Mouse (Mus musculus) liver, embryonic 12.5 days (tissue): ENCODE results near the gene Syngr1. TPM values are rescaled to one million over a fixed set of nuclear protein-coding genes. Genes with fewer than 3 reads are reported as not detected.

Experiments
- ATAC-seq: fragments of 200-750 bp; cut with Nextera tagmentation; 2 replicates; pipeline ENCODE4 v1.8.0; 2017; ENCODE audit warnings: moderate number of reproducible peaks, mild to moderate bottlenecking, moderate library complexity
- H3K27ac ChIP-seq: fragments of 300-500 bp; sonication (generic); 2 replicates; pipeline ENCODE4 v1.5.1; 2016; ENCODE audit warnings: mild to moderate bottlenecking
- H3K27me3 ChIP-seq: fragments of 300-500 bp; sonication (generic); replicated peaks from 2 replicates; pipeline ENCODE4 v1.6.1; 2016; ENCODE audit warnings: mild to moderate bottlenecking, moderate library complexity
- H3K36me3 ChIP-seq: fragments of 300-500 bp; sonication (generic); 2 replicates; pipeline ENCODE4 v1.6.1; 2016; ENCODE audit warnings: mild to moderate bottlenecking, moderate library complexity
- H3K4me1 ChIP-seq: fragments of 300-500 bp; sonication (generic); 2 replicates; pipeline ENCODE4 v1.6.1; 2016
- H3K4me2 ChIP-seq: fragments of 300-500 bp; sonication (generic); 2 replicates; pipeline ENCODE4 v1.6.1; 2016; ENCODE audit warnings: mild to moderate bottlenecking, moderate library complexity
- H3K4me3 ChIP-seq: fragments of 300-500 bp; sonication (generic); 2 replicates; pipeline ENCODE4 v1.5.1; 2016; ENCODE audit warnings: mild to moderate bottlenecking, moderate library complexity
- H3K9ac ChIP-seq: fragments of 300-500 bp; sonication (generic); 2 replicates; pipeline ENCODE4 v1.6.1; 2016; ENCODE audit warnings: mild to moderate bottlenecking, moderate library complexity
- H3K9me3 ChIP-seq: fragments of 300-500 bp; sonication (generic); replicated peaks from 2 replicates; pipeline ENCODE4 v1.6.1; 2016; ENCODE audit warnings: mild to moderate bottlenecking, moderate library complexity
- WGBS: fragments of 180-500 bp; shearing (Covaris S2); methylation state at CpG from one replicate; pipeline ENCODE4 v1.1.7; 2016; ENCODE audit not compliant: insufficient replicate concordance; 5-methylcytosine and 5-hydroxymethylcytosine counted together
- polyA plus RNA-seq: library from polyadenylated mRNA; unstranded; fragments of >200 nt; fragmentation: Nextera tagmentation; extraction: Ambion mirVana; gene quantifications from 2 replicates; pipeline ENCODE4 v1.2.1, GENCODE M21; 2016

The Syngr1 gene
- polyA plus RNA-seq, 1 experiment from 2014 or later, result 21.9 TPM

GRCm38 (mm10) chr15:80058151-80058550 lies 33.0 kb upstream of the Syngr1 start:
- WGBS, result 74% methylated on average over 7 of the region's 7 CpGs
- H3K9ac ChIP-seq, result no peak overlapping the region
- H3K36me3 ChIP-seq, result no peaks in the 10 kb centered on the region
- peaks cover 10% of the 10 kb centered on the region for H3K4me1 ChIP-seq
- no peak overlapping the region for H3K4me2 ChIP-seq
- H3K9me3 ChIP-seq, result no peaks in the 10 kb centered on the region
- H3K4me3 ChIP-seq, result no peak overlapping the region
- ATAC-seq, result no peak
- H3K27me3 ChIP-seq, result 0 out of 2 replicates have a peak, but pooled peaks cover 7% of the 10 kb centered on the region
- H3K27ac ChIP-seq, result no peak overlapping the region

DNA sequence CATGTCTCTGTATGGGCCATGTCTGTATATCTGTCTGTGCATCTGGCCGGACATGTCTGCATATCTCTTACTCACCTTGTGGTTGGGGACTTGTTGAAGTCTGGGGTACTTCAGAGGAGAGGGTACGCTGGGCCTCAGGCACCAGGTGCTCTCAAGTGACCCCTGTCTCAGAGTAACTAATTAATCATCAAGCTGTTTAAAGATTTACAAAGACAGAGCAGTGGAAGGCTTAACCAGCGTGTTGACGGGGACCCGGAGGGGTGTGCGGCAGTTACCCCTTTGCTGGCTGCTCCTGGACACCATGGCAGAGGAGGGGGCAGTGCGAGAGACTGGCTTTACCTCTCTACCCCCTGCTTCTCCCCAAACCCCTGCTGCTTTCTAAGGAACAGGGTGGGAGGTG lies 31.5 kb upstream of the Syngr1 start:
- Histone ChIP-seq H3K9me3 (no peaks in the 10 kb centered on the region), H3K36me3 (no peaks in the 10 kb centered on the region), H3K27me3 (peaks cover 16% of the 10 kb centered on the region; the same call in 1 of the 2 replicates), H3K4me2 (0 out of 2 replicates have a peak overlapping the region, but pooled peaks have one; percentile 2), H3K27ac (no peak overlapping the region), H3K9ac (no peak overlapping the region), H3K4me3 (no peak overlapping the region), H3K4me1 (no peaks in the 10 kb centered on the region)
- ATAC-seq, result 0 out of 2 replicates have a peak, but pooled peaks have one; percentile 9
- WGBS, result 73% methylated on average over 7 of the region's 7 CpGs

- Histone ChIP-seq H3K4me1 (no peaks in the 10 kb centered on the region), H3K4me3 (no peak overlapping the region), H3K27ac (no peak overlapping the region), H3K27me3 (peaks cover 21% of the 10 kb centered on the region; the same call in 1 of the 2 replicates), H3K9ac (no peak overlapping the region), H3K9me3 (no peaks in the 10 kb centered on the region), H3K4me2 (no peak overlapping the region), H3K36me3 (no peaks in the 10 kb centered on the region)
- ATAC-seq, result no peak
- WGBS, result 78% methylated on average over 8 of the region's 8 CpGs
Observed at GRCm38 (mm10) chr15:80060356-80061070, 30.6 kb upstream of the Syngr1 start.

GRCm38 (mm10) chr15:80061071-80061550 lies 30.0 kb upstream of the Syngr1 start:
- Histone ChIP-seq H3K36me3 (no peaks in the 10 kb centered on the region), H3K27ac (no peak overlapping the region), H3K4me1 (no peaks in the 10 kb centered on the region), H3K4me2 (no peak overlapping the region), H3K27me3 (peaks cover 21% of the 10 kb centered on the region; the same call in 1 of the 2 replicates), H3K9me3 (no peaks in the 10 kb centered on the region), H3K9ac (no peak overlapping the region), H3K4me3 (no peak overlapping the region)
- 89% methylated on average over 4 of the region's 4 CpGs for WGBS
- no peak for ATAC-seq

GRCm38 (mm10) chr15:80062339-80062738 lies 28.8 kb upstream of the Syngr1 start:
- Histone ChIP-seq H3K4me2 (no peak overlapping the region), H3K27me3 (peaks cover 25% of the 10 kb centered on the region; the same call in 1 of the 2 replicates), H3K36me3 (no peaks in the 10 kb centered on the region), H3K9me3 (no peaks in the 10 kb centered on the region), H3K27ac (no peak overlapping the region), H3K9ac (no peak overlapping the region), H3K4me1 (peaks cover 1% of the 10 kb centered on the region; the same call in 1 of the 2 replicates), H3K4me3 (no peak overlapping the region)
- WGBS, result 66% methylated on average over 8 of the region's 9 CpGs
- ATAC-seq, result no peak

- Histone ChIP-seq H3K4me1 (peaks cover 5% of the 10 kb centered on the region; the same call in 1 of the 2 replicates), H3K4me2 (no peak overlapping the region), H3K27me3 (peaks cover 28% of the 10 kb centered on the region; the same call in 1 of the 2 replicates), H3K9ac (no peak overlapping the region), H3K27ac (no peak overlapping the region), H3K4me3 (no peak overlapping the region), H3K9me3 (no peaks in the 10 kb centered on the region), H3K36me3 (no peaks in the 10 kb centered on the region)
- no peak for ATAC-seq
- 45% methylated on average over 5 of the region's 5 CpGs for WGBS
Observed at GRCm38 (mm10) chr15:80062821-80063220, 28.3 kb upstream of the Syngr1 start.

- no peak overlapping the region for H3K4me3 ChIP-seq
- no peak overlapping the region for H3K9ac ChIP-seq
- no peaks in the 10 kb centered on the region for H3K9me3 ChIP-seq
- ATAC-seq, result no peak
- H3K27ac ChIP-seq, result no peak overlapping the region
- H3K27me3 ChIP-seq, result peaks cover 37% of the 10 kb centered on the region
- no peak overlapping the region for H3K4me2 ChIP-seq
- peaks cover 5% of the 10 kb centered on the region; the same call in 1 of the 2 replicates for H3K4me1 ChIP-seq
- H3K36me3 ChIP-seq, result no peaks in the 10 kb centered on the region
- 68% methylated on average over 5 of the region's 5 CpGs for WGBS
Observed at GRCm38 (mm10) chr15:80064965-80065364, 26.2 kb upstream of the Syngr1 start.

- peaks cover 5% of the 10 kb centered on the region; the same call in 1 of the 2 replicates for H3K4me1 ChIP-seq
- H3K27me3 ChIP-seq, result peaks cover 40% of the 10 kb centered on the region
- no peaks in the 10 kb centered on the region for H3K9me3 ChIP-seq
- H3K4me2 ChIP-seq, result no peak overlapping the region
- ATAC-seq, result no peak
- no peak overlapping the region for H3K4me3 ChIP-seq
- 22% methylated on average over 13 of the region's 13 CpGs for WGBS
- H3K9ac ChIP-seq, result no peak overlapping the region
- no peaks in the 10 kb centered on the region for H3K36me3 ChIP-seq
- H3K27ac ChIP-seq, result no peak overlapping the region
Observed at GRCm38 (mm10) chr15:80065414-80065813, 25.7 kb upstream of the Syngr1 start.

- ATAC-seq, result no peak
- no peaks in the 10 kb centered on the region for H3K36me3 ChIP-seq
- H3K4me2 ChIP-seq, result no peak overlapping the region
- 44% methylated on average over 3 of the region's 3 CpGs for WGBS
- H3K4me3 ChIP-seq, result no peak overlapping the region
- H3K4me1 ChIP-seq, result peaks cover 8% of the 10 kb centered on the region
- H3K9me3 ChIP-seq, result no peaks in the 10 kb centered on the region
- no peak overlapping the region for H3K9ac ChIP-seq
- H3K27ac ChIP-seq, result no peak overlapping the region
- H3K27me3 ChIP-seq, result peaks cover 40% of the 10 kb centered on the region
Observed at GRCm38 (mm10) chr15:80066538-80066937, 24.6 kb upstream of the Syngr1 start.

DNA sequence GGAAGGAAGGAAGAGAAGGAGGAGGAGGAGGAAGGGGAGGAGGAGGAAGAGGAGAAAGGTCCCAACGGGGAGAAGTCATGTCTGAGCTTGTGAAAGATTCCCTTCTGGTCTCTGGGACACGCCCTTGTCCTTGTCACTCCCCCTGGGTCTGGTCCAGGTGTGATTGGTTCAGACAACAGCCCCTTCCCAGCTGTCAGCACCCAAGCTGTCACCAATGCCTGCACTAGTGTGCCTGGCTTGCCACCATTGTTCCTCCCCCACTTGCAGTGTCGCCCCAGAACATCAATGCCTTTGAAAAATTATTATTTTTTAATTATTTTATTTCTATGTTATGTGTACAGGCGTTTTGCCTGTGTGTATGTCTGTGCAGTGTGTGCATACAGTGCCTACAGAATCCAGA lies 22.0 kb upstream of the Syngr1 start:
- Histone ChIP-seq H3K9me3 (no peaks in the 10 kb centered on the region), H3K36me3 (no peaks in the 10 kb centered on the region), H3K9ac (no peak overlapping the region), H3K27me3 (peaks cover 27% of the 10 kb centered on the region), H3K4me2 (no peak overlapping the region), H3K4me1 (peaks cover 16% of the 10 kb centered on the region), H3K4me3 (no peak overlapping the region), H3K27ac (no peak overlapping the region)
- 34% methylated on average over 4 of the region's 4 CpGs for WGBS
- no peak for ATAC-seq

DNA sequence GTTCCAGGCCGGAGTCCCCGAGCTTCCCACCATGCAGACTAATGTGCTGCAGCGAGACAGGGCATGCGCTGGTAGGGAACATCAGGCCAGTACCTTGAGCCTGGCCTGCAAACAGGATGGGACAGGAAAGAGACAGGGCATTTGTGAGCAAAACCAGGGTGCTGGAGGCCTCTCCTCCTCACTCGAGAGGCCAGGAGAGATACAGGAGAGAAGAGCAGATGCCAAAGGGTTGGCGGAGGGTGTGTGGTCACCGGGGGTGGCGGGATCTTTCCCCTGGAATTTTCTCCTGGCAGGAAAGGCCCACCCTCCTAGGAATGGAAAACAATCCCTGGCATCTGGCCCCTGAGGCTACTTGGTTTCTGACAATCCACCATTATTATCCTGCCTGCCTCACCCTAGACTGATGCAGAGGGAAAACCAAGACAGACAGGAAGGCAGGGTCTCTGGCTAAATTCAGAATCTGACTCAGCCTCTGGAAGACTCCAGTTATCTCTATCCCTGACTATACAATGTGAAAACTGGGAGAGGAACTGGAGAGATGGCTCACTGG lies 21.0 kb upstream of the Syngr1 start:
- Histone ChIP-seq H3K4me1 (peaks cover 25% of the 10 kb centered on the region), H3K9ac (no peak overlapping the region), H3K4me2 (no peak overlapping the region), H3K4me3 (no peak overlapping the region), H3K27me3 (peaks cover 21% of the 10 kb centered on the region), H3K9me3 (no peaks in the 10 kb centered on the region), H3K36me3 (no peaks in the 10 kb centered on the region), H3K27ac (no peak overlapping the region)
- ATAC-seq, result no peak
- WGBS, result 57% methylated on average over 8 of the region's 8 CpGs

DNA sequence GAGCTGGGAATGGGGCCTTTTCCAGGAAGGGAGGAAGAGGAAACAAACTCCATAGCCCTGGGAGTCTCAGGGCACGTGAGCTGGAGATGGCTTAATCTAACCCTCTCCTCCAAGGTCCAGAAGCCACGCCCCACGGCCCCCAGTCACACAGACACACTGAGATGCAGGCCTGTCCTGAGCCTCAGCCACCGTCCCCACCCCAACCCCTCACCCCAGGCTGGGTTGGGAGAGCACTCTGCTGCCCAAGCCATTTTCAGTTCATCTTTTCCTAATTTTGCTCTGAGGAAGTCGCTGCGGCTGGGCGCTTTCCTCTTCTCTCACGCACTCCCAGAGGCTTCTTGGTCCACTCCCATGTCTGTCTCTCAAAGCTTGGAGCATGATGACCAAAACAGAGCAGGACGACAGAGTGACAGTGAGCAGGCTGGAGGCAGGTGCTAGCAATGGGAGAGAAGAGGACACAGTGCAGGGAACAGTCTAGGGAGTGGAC lies 19.1 kb upstream of the Syngr1 start:
- Histone ChIP-seq H3K4me3 (no peak overlapping the region), H3K4me1 (peaks cover 43% of the 10 kb centered on the region), H3K9me3 (no peaks in the 10 kb centered on the region), H3K9ac (no peak overlapping the region), H3K27me3 (peaks cover 19% of the 10 kb centered on the region; the same call in 1 of the 2 replicates), H3K27ac (no peak overlapping the region), H3K36me3 (peaks cover 8% of the 10 kb centered on the region), H3K4me2 (no peak overlapping the region)
- WGBS, result 24% methylated on average over 9 of the region's 9 CpGs
- ATAC-seq, result no peak
